Mouse (Mus musculus): Measurements from ENCODE around the gene Sel1l2.

DNA sequence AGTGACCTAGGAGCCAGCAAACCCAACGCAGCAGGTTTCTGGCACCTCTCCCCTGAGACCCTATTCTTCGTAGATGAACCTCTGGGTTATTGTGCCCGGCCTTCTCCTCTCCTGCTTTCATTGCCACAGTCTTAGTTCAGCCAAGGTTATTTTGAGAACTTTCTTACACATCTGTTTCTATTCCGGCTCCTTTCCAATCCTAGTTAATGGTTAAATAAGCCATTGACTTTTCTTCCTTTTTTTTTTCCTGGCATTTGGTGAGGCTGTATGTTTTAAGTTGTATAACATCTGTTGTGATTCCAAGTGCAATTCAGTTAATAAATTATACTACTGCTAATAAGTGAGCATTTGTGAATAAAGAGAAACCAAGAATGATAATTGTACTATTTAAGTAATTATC, 49.6 kb upstream of the Sel1l2 start:
- no peak for TF ChIP-seq CTCF (IDR thresholded peaks at IDR 0.05; ENCODE audit: borderline replicate concordance, insufficient read depth, low read depth, low read length)
- no peak for TF ChIP-seq POLR2A (IDR thresholded peaks at IDR 0.05; ENCODE audit: borderline replicate concordance, insufficient read depth, low read length)

Measured in cerebellum, adult 2 months (tissue).